6 mouse cellular contexts compared by ENCODE assay signal in genomic region chr11:60543211-60543610, GRCm38 (mm10). TPM values are rescaled to one million over a fixed set of nuclear protein-coding genes. Genes with fewer than 3 reads are reported as not detected.
DNase-seq lines count a peak whose midpoint lies in the region; ATAC-seq and TF ChIP-seq lines count a peak whose summit lies in the region.
"Not testable (repeated sequence)": the region's sequence is repeated elsewhere in the genome, so short reads cannot be mapped to it uniquely, and the experiment has no call there.

No protein-coding gene starts in this region.

- not testable (repeated sequence) for H3K4me2 ChIP-seq in heart, embryonic 13.5 days; intestine, embryonic 14.5 days (ENCODE audit: low read length); kidney, postnatal 0 days (ENCODE audit: low read length); midbrain, embryonic 13.5 days (replicated peaks)
- peak overlapping the region; percentile 35 for H3K4me2 ChIP-seq in myocyte (ENCODE audit: low read depth)

- not testable (repeated sequence) for DNase-seq in gastrocnemius, adult 2 months; intestine, embryonic 14.5 days (ENCODE audit: low spot score); kidney, postnatal 0 days (ENCODE audit: low spot score)

- peaks cover 62% of the 10 kb centered on the region for H3K36me3 ChIP-seq in heart, embryonic 13.5 days
- peaks cover 43% of the 10 kb centered on the region for H3K36me3 ChIP-seq in intestine, embryonic 14.5 days (ENCODE audit: control insufficient read depth, insufficient read depth, low read length)
- peaks cover 11% of the 10 kb centered on the region; the same call in 1 of the 2 replicates for H3K36me3 ChIP-seq in kidney, postnatal 0 days (ENCODE audit: insufficient read depth, low read length)
- peaks cover 20% of the 10 kb centered on the region for H3K36me3 ChIP-seq in midbrain, embryonic 13.5 days
- H3K36me3 ChIP-seq in myocyte (ENCODE audit: control insufficient read depth, insufficient read depth) = peaks cover 14% of the 10 kb centered on the region

- peak overlapping the region; percentile 82 for H3K27ac ChIP-seq in gastrocnemius, adult 2 months
- H3K27ac ChIP-seq in heart, embryonic 13.5 days (replicated peaks) = not testable (repeated sequence)
- 0 out of 2 replicates have a peak overlapping the region, but pooled peaks have one; percentile 27 for H3K27ac ChIP-seq in intestine, embryonic 14.5 days (ENCODE audit: low read depth)
- 0 out of 2 replicates have a peak overlapping the region, but pooled peaks have one; percentile 5 for H3K27ac ChIP-seq in kidney, postnatal 0 days
- 0 out of 2 replicates have a peak overlapping the region, but pooled peaks have one; percentile 19 for H3K27ac ChIP-seq in midbrain, embryonic 13.5 days

- not testable (repeated sequence) for TF ChIP-seq POLR2A in myocyte (IDR thresholded peaks at IDR 0.05; ENCODE audit: insufficient read length, low read depth)

- intact Hi-C loops in gastrocnemius, adult 2 months (cut with DNase I) = not testable (repeated sequence)

- H3K4me3 ChIP-seq in gastrocnemius, adult 2 months; heart, embryonic 13.5 days; intestine, embryonic 14.5 days (ENCODE audit: low read depth, low read length); kidney, postnatal 0 days (replicated peaks; ENCODE audit: low read depth, low read length); midbrain, embryonic 13.5 days (replicated peaks); myocyte: not testable (repeated sequence)

- peaks cover 89% of the 10 kb centered on the region for H3K4me1 ChIP-seq in heart, embryonic 13.5 days
- H3K4me1 ChIP-seq in intestine, embryonic 14.5 days (replicated peaks; ENCODE audit: control insufficient read depth, insufficient read depth, low read length) = peaks cover 49% of the 10 kb centered on the region
- peaks cover 29% of the 10 kb centered on the region for H3K4me1 ChIP-seq in kidney, postnatal 0 days (replicated peaks; ENCODE audit: insufficient read depth, low read length)
- peaks cover 67% of the 10 kb centered on the region for H3K4me1 ChIP-seq in midbrain, embryonic 13.5 days (replicated peaks)

- not testable (repeated sequence) for H3K9me3 ChIP-seq in heart, embryonic 13.5 days; intestine, embryonic 14.5 days (ENCODE audit: control insufficient read depth, low read length); kidney, postnatal 0 days (replicated peaks; ENCODE audit: low read length); midbrain, embryonic 13.5 days

- TF ChIP-seq CTCF in gastrocnemius, adult 2 months (IDR thresholded peaks at IDR 0.05); kidney, postnatal 0 days (IDR thresholded peaks at IDR 0.05; ENCODE audit: low read depth): not testable (repeated sequence)

- WGBS in heart, embryonic 13.5 days = 90% methylated on average over 5 of the region's 5 CpGs
- 88% methylated on average over 5 of the region's 5 CpGs for WGBS in intestine, embryonic 14.5 days
- 88% methylated on average over 5 of the region's 5 CpGs for WGBS in kidney, postnatal 0 days
- WGBS in midbrain, embryonic 13.5 days = 95% methylated on average over 5 of the region's 5 CpGs

- not testable (repeated sequence) for ATAC-seq in heart, embryonic 13.5 days (ENCODE audit: extremely low read depth, insufficient number of reproducible peaks, low FRiP score, low TSS enrichment); intestine, embryonic 14.5 days (replicated peaks; ENCODE audit: low FRiP score, low TSS enrichment, low read depth); kidney, postnatal 0 days (replicated peaks; ENCODE audit: low FRiP score, low read depth); midbrain, embryonic 13.5 days

- H3K27me3 ChIP-seq in heart, embryonic 13.5 days (replicated peaks); intestine, embryonic 14.5 days (replicated peaks; ENCODE audit: control insufficient read depth, insufficient read depth, low read length); kidney, postnatal 0 days (ENCODE audit: insufficient read depth, low read length); midbrain, embryonic 13.5 days; myocyte (ENCODE audit: control insufficient read depth, insufficient read depth, insufficient read length): not testable (repeated sequence)

- H3ac ChIP-seq in myocyte (ENCODE audit: control insufficient read depth, insufficient read length) = not testable (repeated sequence)

- H3K9ac ChIP-seq in heart, embryonic 13.5 days = peak overlapping the region; percentile 45; the same call in 1 of the 2 replicates
- not testable (repeated sequence) for H3K9ac ChIP-seq in intestine, embryonic 14.5 days (ENCODE audit: low read length); kidney, postnatal 0 days (ENCODE audit: low read depth, low read length); midbrain, embryonic 13.5 days (replicated peaks)

- peaks cover 97% of the 10 kb centered on the region for H3K79me2 ChIP-seq in myocyte (ENCODE audit: control insufficient read depth, insufficient read depth)

RNA-seq across cellular contexts. Expression of gene Alkbh5, which starts 7.0 kb away (rescaled TPM):
- total RNA-seq in gastrocnemius, adult 2 months (2021) = 100 to 1,000 TPM; 115 to 122 TPM
- 32.1 and 35.8 TPM in 2 replicates for polyA plus RNA-seq in heart, embryonic 13.5 days (2015; fragmentation: Nextera tagmentation; extraction: Ambion mirVana)
- 35.4 and 36.2 TPM in 2 replicates for polyA plus RNA-seq in intestine, embryonic 14.5 days (2014; fragmentation: Nextera tagmentation; extraction: Ambion mirVana)
- 38.3 and 41.5 TPM in 2 replicates for polyA plus RNA-seq in kidney, postnatal 0 days (2015; fragmentation: Nextera tagmentation; extraction: Ambion mirVana)
- 27.2 and 31.0 TPM in 2 replicates for polyA plus RNA-seq in midbrain, embryonic 13.5 days (2015; fragmentation: Nextera tagmentation; extraction: Ambion mirVana)
- polyA plus RNA-seq in myocyte (2012; fragmentation: generic; extraction: Trizol) = 23.5 TPM
